Mouse (Mus musculus): ENCODE measurements at regions not wholly inside any gene's neighbourhood (a gene's known extent, or its start where the extent isn't known, plus 50 kb on each side); places are given as distances from the start of the nearest gene placed in this dataset.

GRCm38 (mm10) chr10:17367026-17367425 is 356.0 kb upstream of the Cited2 start:
- no peak for TF ChIP-seq GATA4 (IDR thresholded peaks at IDR 0.05; ENCODE audit: insufficient replicate concordance, low read length)

DNA sequence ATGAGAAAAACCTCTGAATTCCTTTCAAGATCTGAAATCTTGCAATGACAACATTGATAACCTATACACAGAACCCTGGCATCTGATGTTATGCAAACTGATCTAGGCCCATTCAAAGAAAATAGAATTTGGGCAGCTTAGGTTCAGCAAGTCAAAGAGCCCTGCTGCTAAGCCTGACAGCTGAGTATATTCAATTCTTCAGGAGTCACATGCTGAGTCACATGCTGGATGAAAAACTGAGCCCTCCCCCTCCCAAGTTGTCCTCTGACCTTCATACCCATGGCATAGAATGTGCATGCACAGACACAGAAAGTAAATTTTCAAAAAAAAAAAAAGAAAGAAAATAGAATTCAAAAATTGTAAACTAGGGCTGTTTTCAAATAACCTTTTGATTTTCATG is 355.6 kb upstream of the Cited2 start:
- TF ChIP-seq GATA4 (IDR thresholded peaks at IDR 0.05; ENCODE audit: insufficient replicate concordance, low read length) = no peak

DNA sequence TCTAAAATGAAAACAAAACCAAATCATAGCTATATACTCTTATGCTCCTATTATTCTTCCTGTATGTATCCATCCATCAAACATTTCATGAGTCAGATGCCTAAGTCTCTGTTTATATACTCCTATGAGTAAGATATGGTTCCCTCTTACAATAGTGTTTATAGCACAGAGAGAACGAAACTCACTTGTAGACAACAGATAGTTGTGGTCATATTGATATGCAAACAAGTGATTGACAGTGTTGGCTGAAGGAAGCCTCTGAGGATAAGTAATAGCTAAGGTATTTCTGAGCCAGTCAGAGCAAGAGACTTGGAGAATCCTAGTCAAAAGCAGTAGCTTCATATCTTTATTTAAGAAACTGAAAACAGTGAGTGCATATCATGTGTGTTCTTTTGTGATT is 354.4 kb upstream of the Cited2 start:
- no peak for TF ChIP-seq GATA4 (IDR thresholded peaks at IDR 0.05; ENCODE audit: insufficient replicate concordance, low read length)

- TF ChIP-seq GATA4 (IDR thresholded peaks at IDR 0.05; ENCODE audit: insufficient replicate concordance, low read length) = no peak
Measured at GRCm38 (mm10) chr10:17372905-17373304, 350.1 kb upstream of the Cited2 start.

DNA sequence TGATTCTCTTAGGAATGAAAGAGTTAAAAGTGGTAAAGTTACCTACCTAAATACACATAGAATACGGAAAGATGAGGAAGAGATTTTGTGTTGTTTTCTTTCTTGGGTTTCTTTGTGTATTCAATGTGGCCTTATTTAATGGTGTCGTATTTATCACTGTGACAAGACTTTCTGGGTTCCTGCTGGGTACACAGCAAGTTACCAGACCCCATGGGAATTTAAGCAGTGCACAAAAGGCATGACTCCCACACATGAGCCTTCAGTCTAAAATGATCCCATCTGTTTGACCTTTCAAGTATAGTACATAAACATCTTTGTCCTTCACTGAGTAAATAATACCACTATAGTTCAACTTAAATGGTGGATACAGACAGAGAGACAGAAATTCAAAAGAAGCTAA is 349.0 kb upstream of the Cited2 start:
- no peak for TF ChIP-seq GATA4 (IDR thresholded peaks at IDR 0.05; ENCODE audit: insufficient replicate concordance, low read length)

DNA sequence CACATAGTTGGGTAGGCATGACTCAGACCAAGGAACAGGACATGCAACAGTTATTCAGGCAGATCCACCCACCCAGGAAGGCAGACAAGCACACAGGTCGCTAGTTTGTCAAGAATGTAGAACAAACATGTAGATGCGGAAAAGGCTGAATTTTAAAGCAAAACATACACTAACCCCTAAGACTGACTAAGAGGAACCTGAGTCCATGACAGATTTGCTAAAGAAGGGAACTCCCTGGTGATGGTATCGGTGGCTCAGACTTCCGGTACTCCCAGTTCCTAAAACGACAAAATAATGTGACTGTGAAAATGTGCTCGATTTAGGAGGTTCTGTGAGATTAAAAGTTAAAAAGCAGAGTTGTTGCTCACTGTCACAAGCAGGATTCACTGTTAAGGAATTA is 340.0 kb upstream of the Cited2 start:
- TF ChIP-seq GATA4 (IDR thresholded peaks at IDR 0.05; ENCODE audit: insufficient replicate concordance, low read length) = no peak

GRCm38 (mm10) chr10:17385181-17385580 is 337.8 kb upstream of the Cited2 start:
- no peak for TF ChIP-seq GATA4 (IDR thresholded peaks at IDR 0.05; ENCODE audit: insufficient replicate concordance, low read length)

DNA sequence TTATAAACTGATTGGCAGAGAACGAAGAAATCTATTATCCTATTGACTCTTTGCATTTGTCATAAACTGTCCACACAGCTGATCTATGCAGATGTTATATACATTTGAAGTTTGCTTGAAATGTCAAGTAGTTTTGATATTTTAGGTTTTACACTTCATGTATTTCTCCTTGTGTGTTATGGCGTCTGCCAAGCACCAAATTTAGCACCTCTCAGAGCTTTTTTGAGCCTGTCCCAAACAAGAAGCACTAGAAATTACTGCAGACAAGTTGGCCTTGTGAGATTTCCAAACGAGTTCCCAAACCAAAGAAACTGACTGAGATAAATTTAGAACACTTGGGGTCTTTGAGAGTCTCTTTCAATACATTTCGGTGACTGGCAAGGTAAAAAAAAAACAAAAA is 335.7 kb upstream of the Cited2 start:
- no peak for TF ChIP-seq GATA4 (IDR thresholded peaks at IDR 0.05; ENCODE audit: insufficient replicate concordance, low read length)

GRCm38 (mm10) chr10:17395495-17396224 is 327.4 kb upstream of the Cited2 start:
- TF ChIP-seq GATA4 (IDR thresholded peaks at IDR 0.05; ENCODE audit: insufficient replicate concordance, low read length) = no peak

- no peak for TF ChIP-seq GATA4 (IDR thresholded peaks at IDR 0.05; ENCODE audit: insufficient replicate concordance, low read length)
Measured at GRCm38 (mm10) chr10:17403899-17404298, 319.1 kb upstream of the Cited2 start.

DNA sequence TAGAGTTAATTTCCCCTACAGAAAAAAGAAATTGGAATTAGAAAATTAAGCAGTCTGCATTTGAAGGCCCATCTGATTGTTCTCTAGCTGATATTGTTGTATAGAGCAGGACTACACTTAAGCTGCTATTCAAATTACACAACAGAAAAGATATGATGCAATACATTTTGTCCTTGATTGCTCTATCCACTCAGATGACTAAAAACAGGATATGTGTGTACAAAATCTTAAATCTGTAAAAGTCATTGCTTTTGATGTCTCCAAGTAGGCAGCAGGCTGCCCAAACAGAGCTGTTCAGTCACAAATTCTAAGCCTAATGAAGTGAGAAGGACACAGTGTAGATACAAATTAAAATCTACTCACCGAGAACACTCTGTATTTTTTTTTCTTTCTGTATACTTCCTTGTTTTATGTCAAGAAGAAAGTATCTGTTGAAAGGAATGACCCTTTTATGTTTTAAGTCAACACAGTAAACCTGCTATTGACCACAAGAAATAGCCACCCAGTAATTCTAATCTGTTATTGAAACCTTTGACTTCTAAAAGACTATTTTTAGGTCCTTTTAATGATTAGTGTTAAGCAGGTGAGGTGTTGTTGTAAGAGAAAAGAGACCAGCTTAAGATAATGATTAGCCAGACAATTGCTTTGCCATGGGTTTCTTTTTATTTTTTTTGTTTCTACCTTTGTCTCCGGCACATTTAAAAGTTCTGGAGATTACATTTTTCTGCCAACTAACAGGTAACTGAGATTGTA is 315.0 kb upstream of the Cited2 start:
- no peak for TF ChIP-seq GATA4 (IDR thresholded peaks at IDR 0.05; ENCODE audit: insufficient replicate concordance, low read length)

DNA sequence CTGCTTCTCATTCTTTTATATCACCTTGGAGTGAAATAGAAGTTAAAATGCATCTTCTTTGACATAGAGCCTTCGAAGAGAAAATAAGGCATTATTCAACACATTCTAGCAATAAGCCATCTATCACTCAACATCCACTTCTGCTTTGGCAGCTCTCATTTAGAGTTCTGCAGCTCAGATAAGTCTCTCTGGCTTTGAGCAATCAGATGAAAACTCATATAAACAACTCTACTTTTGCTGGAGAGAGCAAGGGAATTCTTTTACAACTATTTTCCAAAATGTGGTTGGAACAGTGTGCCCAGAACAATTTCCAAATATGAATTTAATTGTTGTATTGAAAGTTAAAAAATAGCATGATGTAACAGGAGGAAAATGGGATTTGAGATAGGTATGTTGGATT is 314.2 kb upstream of the Cited2 start:
- no peak for TF ChIP-seq GATA4 (IDR thresholded peaks at IDR 0.05; ENCODE audit: insufficient replicate concordance, low read length)

DNA sequence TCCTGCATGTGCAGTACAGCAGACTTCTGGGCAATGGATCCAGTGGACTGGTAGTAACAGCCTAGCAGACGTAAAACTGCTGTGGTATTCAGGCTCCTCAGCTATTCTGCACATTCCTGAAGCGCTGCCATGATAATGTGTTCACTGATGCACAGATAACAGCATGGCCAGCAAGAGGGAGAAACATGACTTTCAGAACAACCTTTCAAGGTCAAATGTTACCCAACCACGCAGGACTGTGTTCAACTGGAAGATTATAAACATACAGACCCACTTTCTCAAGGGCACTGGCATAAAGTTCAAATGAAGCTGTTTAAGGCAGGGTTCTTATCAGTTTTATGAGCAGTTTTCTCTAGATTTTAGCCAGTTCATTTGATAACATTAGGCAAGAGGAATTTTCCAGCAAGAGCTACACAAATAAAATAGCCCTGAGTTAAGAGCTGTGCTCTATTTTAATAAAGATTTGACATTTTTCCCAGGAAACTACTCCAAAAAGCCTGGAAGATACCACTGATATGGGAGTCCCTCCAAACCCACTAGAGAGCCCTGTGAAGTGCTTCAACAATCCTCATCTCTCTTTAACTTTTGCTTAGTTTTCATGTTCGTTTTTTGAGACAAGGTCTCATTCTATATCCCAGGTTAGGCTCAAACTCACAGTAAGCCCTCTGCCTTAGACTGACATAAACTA is 311.6 kb upstream of the Cited2 start:
- peak; percentile 49; the same call in 1 of the 2 replicates for TF ChIP-seq GATA4 (IDR thresholded peaks at IDR 0.05; ENCODE audit: insufficient replicate concordance, low read length)

DNA sequence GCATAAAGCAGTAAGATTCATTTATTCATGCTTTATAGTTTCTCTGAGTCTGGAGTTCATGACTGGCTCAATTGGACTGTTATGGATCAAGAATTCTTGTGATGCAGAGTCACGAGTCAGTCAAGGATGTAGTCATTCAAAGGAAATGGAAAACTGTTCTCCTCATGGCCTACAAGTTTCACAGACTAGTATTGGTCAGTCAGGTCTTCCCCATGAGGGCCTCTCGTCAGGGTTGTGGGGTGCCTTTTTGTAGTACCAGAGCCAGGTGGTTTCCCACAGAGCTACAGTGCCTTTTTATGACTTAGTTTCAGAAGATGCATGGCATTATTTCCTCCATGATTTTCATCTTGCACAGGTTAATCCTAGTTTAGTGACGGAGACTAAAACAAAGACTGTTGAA is 307.9 kb upstream of the Cited2 start:
- no peak for TF ChIP-seq GATA4 (IDR thresholded peaks at IDR 0.05; ENCODE audit: insufficient replicate concordance, low read length)

GRCm38 (mm10) chr10:17416121-17416520 is 306.9 kb upstream of the Cited2 start:
- TF ChIP-seq GATA4 (IDR thresholded peaks at IDR 0.05; ENCODE audit: insufficient replicate concordance, low read length) = no peak

- no peak for TF ChIP-seq GATA4 (IDR thresholded peaks at IDR 0.05; ENCODE audit: insufficient replicate concordance, low read length)
Measured at GRCm38 (mm10) chr10:17417394-17417793, 305.6 kb upstream of the Cited2 start.

Measured in liver, adult (tissue).